Mouse (Mus musculus) kidney, embryonic 14.5 days (tissue): ENCODE results near the gene Serinc1. TPM values are rescaled to one million over a fixed set of nuclear protein-coding genes. Genes with fewer than 3 reads are reported as not detected.
A peak's percentile ranks its signal among the peaks of the same experiment; 100 is the strongest.
"Not testable (repeated sequence)": the region's sequence is repeated elsewhere in the genome, so short reads cannot be mapped to it uniquely, and the experiment has no call there.

Source experiments
- ATAC-seq: fragments of 200-750 bp; cut with Nextera tagmentation; 2 replicates; pipeline ENCODE4 v1.8.0; 2017; ENCODE audit warnings: moderate number of reproducible peaks, mild to moderate bottlenecking, moderate TSS enrichment, moderate library complexity; ENCODE audit not compliant: low FRiP score, low TSS enrichment
- H3K27ac ChIP-seq: fragments of 300-500 bp; sonication (generic); 2 replicates; pipeline ENCODE4 v1.5.1; 2014; ENCODE audit warnings: low read depth, mild to moderate bottlenecking, low read length, moderate library complexity, mixed read lengths
- H3K27me3 ChIP-seq: fragments of 300-500 bp; sonication (generic); 2 replicates; pipeline ENCODE4 v1.6.1; 2014; ENCODE audit warnings: mild to moderate bottlenecking, low read length; ENCODE audit not compliant: control insufficient read depth, insufficient read depth
- H3K36me3 ChIP-seq: fragments of 300-500 bp; sonication (generic); 2 replicates; pipeline ENCODE4 v1.6.1; 2014; ENCODE audit warnings: low read length, mixed read lengths; ENCODE audit not compliant: control insufficient read depth, insufficient read depth
- H3K4me1 ChIP-seq: fragments of 300-500 bp; sonication (generic); 2 replicates; pipeline ENCODE4 v1.6.1; 2014; ENCODE audit warnings: low read length, mixed read lengths; ENCODE audit not compliant: control insufficient read depth, insufficient read depth
- H3K4me2 ChIP-seq: fragments of 300-500 bp; sonication (generic); replicated peaks from 2 replicates; pipeline ENCODE4 v1.6.1; 2014; ENCODE audit warnings: low read depth, mild to moderate bottlenecking, low read length
- H3K4me3 ChIP-seq: fragments of 300-500 bp; sonication (generic); 2 replicates; pipeline ENCODE4 v1.5.1; 2014; ENCODE audit warnings: mild to moderate bottlenecking, low read length
- H3K9ac ChIP-seq: fragments of 300-500 bp; sonication (generic); 2 replicates; pipeline ENCODE4 v1.6.1; 2014; ENCODE audit warnings: low read depth, mild to moderate bottlenecking, low read length, moderate library complexity
- H3K9me3 ChIP-seq: fragments of 300-500 bp; sonication (generic); 2 replicates; pipeline ENCODE4 v1.6.1; 2016; ENCODE audit warnings: low read length; ENCODE audit not compliant: control insufficient read depth
- WGBS: fragments of 180-500 bp; shearing (Covaris S2); extraction: QIAGEN DNeasy Blood & Tissue Kit; methylation state at CpG from one replicate; pipeline ENCODE4 v1.1.7; 2014; 5-methylcytosine and 5-hydroxymethylcytosine counted together
- polyA plus RNA-seq: library from polyadenylated mRNA; unstranded; fragments of >200 nt; fragmentation: Nextera tagmentation; extraction: Ambion mirVana; gene quantifications from 2 replicates; pipeline ENCODE4 v1.2.1, GENCODE M21; 2014

The Serinc1 gene
- polyA plus RNA-seq, 1 experiment from 2014 or later = 154 TPM

DNA sequence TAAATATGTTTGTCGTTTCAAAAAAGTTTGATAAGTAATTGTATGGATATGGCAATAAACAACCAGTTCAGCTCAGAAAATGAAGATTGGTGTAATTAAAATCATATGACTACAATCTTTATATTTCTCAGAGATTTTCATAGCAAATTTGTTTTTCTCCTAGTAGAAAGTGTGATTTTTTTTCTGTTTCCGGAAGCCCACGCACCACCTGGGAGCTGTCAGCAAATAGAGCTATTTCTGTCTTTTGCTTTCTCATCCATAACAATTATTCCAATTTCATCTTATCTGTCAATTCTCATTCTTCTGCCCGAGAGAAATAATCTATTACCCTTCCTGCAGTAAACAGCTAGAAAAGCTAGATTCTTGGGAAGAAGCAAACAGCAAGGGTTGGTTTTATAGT lies 17.3 kb upstream of the Serinc1 start:
- H3K4me2 ChIP-seq = no peak overlapping the region
- no peak for ATAC-seq
- H3K4me3 ChIP-seq = no peak overlapping the region
- H3K9me3 ChIP-seq = no peaks in the 10 kb centered on the region
- no peaks in the 10 kb centered on the region for H3K27me3 ChIP-seq
- H3K4me1 ChIP-seq = no peaks in the 10 kb centered on the region
- H3K9ac ChIP-seq = no peak overlapping the region
- H3K27ac ChIP-seq = no peak overlapping the region
- no peaks in the 10 kb centered on the region for H3K36me3 ChIP-seq
- 85% methylated on average over 4 of the region's 4 CpGs for WGBS

DNA sequence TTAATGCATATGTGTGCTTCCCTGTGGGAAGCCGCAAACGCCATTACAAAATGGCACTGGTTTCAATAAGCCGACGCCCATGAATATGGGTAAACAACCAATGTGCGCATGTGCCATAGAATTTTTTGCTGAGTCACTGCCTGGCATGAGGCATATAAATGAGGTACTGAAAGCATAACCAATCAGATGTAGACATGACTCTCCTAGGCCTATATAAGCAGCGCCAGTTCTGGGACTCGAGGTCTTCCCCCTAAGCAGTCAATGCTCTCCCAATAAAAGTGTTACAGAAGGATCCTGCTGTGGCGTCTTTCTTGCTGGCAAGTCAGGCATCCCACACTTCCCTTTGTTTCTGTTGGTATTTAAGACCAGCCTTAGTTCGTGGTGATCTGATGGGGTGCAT lies 11.6 kb upstream of the Serinc1 start:
- not testable (repeated sequence) for H3K27me3 ChIP-seq, ATAC-seq, H3K36me3 ChIP-seq, H3K4me3 ChIP-seq, H3K4me1 ChIP-seq, H3K27ac ChIP-seq, H3K9me3 ChIP-seq, H3K4me2 ChIP-seq, H3K9ac ChIP-seq
- WGBS = 83% methylated on average over 9 of the region's 9 CpGs

DNA sequence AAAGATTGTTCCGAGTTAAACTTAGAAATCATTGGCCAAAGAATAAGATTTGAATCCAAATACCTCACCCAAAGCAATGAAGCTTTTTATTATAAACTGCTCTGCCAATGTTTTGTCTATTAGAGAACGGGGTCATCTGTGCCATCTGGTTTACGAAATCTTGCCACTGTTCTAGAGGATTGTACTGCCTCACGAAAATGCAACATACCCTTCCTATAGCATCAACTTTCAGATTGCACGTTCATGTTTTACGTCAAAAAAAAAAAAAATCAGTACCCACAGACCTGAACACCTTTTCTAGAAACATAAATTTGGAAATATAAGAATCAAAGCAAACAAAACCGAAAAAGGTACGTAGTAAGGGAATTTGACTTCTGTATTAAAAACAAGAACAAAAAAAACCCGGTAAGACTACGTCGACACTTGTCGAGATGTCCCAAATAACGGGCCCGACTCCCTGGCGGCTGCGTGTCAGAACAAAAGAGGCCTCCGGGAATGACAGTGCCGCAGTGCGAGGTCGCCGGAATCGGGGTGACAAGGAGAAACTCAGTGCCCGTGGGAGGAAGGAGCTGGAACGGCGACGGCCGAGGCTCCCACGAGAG lies 613 bp downstream of the Serinc1 start:
- Histone ChIP-seq H3K27ac (peak overlapping the region; percentile 89), H3K9ac (peak overlapping the region; percentile 88), H3K27me3 (no peaks in the 10 kb centered on the region), H3K9me3 (no peaks in the 10 kb centered on the region), H3K4me3 (peak overlapping the region; percentile 94), H3K36me3 (peaks cover 7% of the 10 kb centered on the region), H3K4me2 (peak overlapping the region; percentile 51), H3K4me1 (peaks cover 3% of the 10 kb centered on the region; the same call in 1 of the 2 replicates)
- WGBS = 4% methylated on average over 28 of the region's 28 CpGs
- ATAC-seq = no peak

DNA sequence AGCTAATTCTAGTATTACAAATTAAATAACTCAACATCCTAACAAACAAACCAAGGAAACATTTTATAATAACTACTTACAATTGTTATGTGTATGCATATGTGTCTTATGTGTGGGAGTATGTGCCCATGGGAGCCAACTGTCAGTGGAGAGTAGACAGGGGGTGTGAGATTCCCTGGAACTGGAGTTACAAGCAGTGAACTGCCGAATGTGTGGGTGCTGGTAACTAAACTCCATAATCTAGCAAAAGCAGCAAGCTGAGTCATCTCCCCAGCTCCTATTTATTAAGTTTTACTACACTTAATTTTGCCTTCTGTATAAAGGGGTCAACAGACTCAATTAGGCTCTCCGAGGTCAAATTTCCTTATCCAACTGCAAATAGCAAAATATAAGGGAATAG lies 1.3 kb downstream of the Serinc1 start:
- H3K27ac ChIP-seq = no peak overlapping the region
- peaks cover 3% of the 10 kb centered on the region; the same call in 1 of the 2 replicates for H3K4me1 ChIP-seq
- peaks cover 10% of the 10 kb centered on the region for H3K36me3 ChIP-seq
- 60% methylated on average over 2 of the region's 2 CpGs for WGBS
- no peaks in the 10 kb centered on the region for H3K9me3 ChIP-seq
- H3K4me3 ChIP-seq = peak overlapping the region; percentile 94
- peak overlapping the region; percentile 88; the same call in 1 of the 2 replicates for H3K9ac ChIP-seq
- H3K27me3 ChIP-seq = no peaks in the 10 kb centered on the region
- ATAC-seq = no peak
- peak overlapping the region; percentile 51 for H3K4me2 ChIP-seq

DNA sequence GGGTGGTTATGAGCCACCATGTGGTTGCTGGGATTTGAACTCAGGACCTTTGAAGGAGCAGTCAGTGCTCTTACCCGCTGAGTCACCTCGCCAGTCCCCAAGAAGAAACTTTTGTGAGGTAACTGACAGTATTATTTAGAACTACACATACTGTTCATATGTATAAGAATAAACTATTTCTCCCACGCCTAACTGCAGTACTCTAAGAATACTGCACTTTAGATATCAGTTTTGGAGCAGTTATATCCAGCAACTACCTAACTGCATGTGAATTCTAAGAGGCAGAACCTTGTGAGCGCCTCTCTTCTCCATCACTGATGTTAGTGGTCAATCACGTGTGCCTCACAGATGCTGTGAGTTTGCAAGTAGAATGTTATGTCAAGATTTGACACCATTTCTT lies 5.9 kb downstream of the Serinc1 start:
- peaks cover 3% of the 10 kb centered on the region; the same call in 1 of the 2 replicates for H3K4me1 ChIP-seq
- H3K4me2 ChIP-seq = no peak overlapping the region
- H3K9me3 ChIP-seq = 0 out of 2 replicates have a peak, but pooled peaks cover 2% of the 10 kb centered on the region
- no peaks in the 10 kb centered on the region for H3K27me3 ChIP-seq
- peaks cover 43% of the 10 kb centered on the region for H3K36me3 ChIP-seq
- no peak overlapping the region for H3K9ac ChIP-seq
- ATAC-seq = no peak
- WGBS = 91% methylated on average over 5 of the region's 5 CpGs
- no peak overlapping the region for H3K27ac ChIP-seq
- H3K4me3 ChIP-seq = no peak overlapping the region

DNA sequence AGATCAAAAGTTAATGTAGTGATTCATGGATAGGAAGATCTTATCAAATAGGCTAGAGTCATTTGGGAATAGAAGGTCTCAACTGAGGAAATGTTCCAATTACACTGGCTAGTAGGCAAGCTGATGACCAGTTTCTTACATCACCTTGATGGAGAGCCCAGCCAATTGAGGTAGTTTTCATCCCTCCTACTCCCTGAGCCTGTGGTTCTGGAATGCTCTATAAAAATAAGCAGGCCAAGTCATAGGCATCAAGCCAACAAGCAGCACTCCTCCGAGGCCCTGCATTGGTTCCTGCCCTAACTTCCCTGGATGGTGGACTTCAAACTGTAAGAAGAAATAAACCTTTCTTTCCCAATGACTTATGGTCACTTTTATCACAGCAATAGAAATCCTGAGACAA lies 17.1 kb downstream of the Serinc1 start:
- WGBS = 52% methylated on average over 1 of the region's 1 CpGs
- Histone ChIP-seq H3K4me1 (no peaks in the 10 kb centered on the region), H3K4me3 (no peak overlapping the region), H3K27me3 (no peaks in the 10 kb centered on the region), H3K36me3 (peaks cover 64% of the 10 kb centered on the region), H3K9ac (no peak overlapping the region), H3K9me3 (no peaks in the 10 kb centered on the region), H3K27ac (no peak overlapping the region), H3K4me2 (no peak overlapping the region)
- ATAC-seq = peak; percentile 52; the same call in 1 of the 2 replicates

DNA sequence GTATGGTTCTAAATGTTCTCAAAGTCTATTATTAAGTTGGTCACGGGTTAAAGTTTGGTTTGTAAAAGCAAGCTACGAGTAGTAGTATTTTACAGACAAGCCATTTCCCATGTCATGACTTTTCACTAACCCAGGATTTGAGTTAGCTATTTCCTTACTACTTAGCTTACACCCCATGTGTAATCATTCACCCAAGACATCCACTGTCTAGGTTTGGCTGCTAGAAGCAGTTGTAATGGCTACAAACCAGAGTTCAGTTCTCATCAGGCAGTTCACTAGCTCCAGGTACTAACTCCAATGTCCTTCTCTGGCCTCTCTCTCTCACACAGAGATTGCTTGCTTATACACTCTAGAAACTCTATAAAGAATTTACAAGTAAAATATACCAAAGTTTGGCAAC lies 17.7 kb downstream of the Serinc1 start:
- H3K4me1 ChIP-seq = no peaks in the 10 kb centered on the region
- no peak overlapping the region for H3K4me2 ChIP-seq
- 89% methylated on average over 2 of the region's 2 CpGs for WGBS
- no peak overlapping the region for H3K9ac ChIP-seq
- H3K27ac ChIP-seq = no peak overlapping the region
- ATAC-seq = peak; percentile 9; the same call in 1 of the 2 replicates
- no peak overlapping the region for H3K4me3 ChIP-seq
- no peaks in the 10 kb centered on the region for H3K27me3 ChIP-seq
- peaks cover 63% of the 10 kb centered on the region for H3K36me3 ChIP-seq
- H3K9me3 ChIP-seq = no peaks in the 10 kb centered on the region

DNA sequence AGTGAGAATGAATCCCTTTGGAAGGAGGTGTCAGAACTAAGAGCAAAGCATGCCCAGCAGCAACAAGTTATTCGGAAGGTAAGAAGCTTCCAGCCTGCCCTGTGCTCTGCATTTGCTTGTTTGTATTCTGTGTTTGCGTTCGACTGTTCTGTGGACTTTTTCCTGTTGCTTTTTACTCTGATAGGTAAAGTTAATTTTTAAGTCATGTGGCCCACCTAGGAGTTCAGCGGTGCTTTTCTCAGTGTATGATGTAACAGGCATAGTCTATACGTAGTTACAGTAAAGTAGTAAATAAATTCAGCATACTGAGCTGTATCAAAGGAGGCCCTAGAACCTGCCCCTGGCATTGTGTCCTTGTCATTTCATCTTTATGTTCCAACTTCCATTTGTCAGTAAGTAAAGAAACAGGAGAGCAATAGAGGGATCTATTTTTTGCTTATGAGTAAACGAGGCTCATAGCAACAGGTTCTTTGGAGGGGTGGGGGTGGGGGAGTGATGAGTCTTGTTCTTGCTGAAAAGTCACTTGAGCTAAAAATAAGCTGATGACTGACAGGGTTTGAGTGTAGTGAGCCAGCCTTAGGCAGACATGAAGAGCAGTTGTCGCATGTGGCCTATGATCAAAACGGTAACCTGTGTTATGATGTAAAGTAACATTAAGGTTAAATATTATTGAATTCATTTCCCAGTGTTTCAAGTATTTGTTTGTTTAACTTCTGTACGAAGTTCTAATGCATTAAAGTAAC lies 32.7 kb downstream of the Serinc1 start:
- H3K27ac ChIP-seq = no peak overlapping the region
- H3K4me3 ChIP-seq = no peak overlapping the region
- no peak overlapping the region for H3K9ac ChIP-seq
- peaks cover 11% of the 10 kb centered on the region; the same call in 1 of the 2 replicates for H3K36me3 ChIP-seq
- H3K4me1 ChIP-seq = no peaks in the 10 kb centered on the region
- no peaks in the 10 kb centered on the region for H3K27me3 ChIP-seq
- H3K4me2 ChIP-seq = no peak overlapping the region
- H3K9me3 ChIP-seq = no peaks in the 10 kb centered on the region
- WGBS = 83% methylated on average over 9 of the region's 9 CpGs
- ATAC-seq = no peak

DNA sequence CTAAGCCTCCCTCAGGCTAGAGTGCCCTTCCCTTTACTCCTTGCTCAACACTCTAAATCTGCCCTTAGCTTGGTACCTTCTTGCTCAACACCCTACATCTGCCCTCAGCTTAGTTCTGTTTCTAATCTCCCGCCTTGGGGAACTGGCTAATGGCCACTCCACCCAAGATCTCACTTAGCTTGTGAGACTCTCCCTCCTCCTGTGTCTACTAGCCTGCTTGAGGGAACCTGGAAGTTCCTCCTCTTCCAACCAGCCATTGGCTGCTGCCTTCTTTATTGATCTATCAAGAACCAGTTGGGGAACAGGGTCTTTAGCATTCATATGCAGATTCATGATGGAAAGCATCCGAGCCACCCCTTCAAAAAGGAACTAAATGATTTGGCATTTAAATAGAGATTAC lies 40.3 kb downstream of the Serinc1 start:
- 83% methylated on average over 2 of the region's 2 CpGs for WGBS
- no peak for ATAC-seq
- H3K9me3 ChIP-seq = peaks cover 4% of the 10 kb centered on the region; the same call in 1 of the 2 replicates

More for the DNA sequence above, 40.3 kb downstream of the Serinc1 start:
- Histone ChIP-seq H3K9ac (no peak overlapping the region), H3K27me3 (no peaks in the 10 kb centered on the region), H3K4me2 (no peak overlapping the region), H3K36me3 (no peaks in the 10 kb centered on the region), H3K4me1 (peaks cover 10% of the 10 kb centered on the region), H3K27ac (no peak overlapping the region), H3K4me3 (no peak overlapping the region)
